ENCODE assay signal across 13 mouse cellular contexts in the genomic region with DNA sequence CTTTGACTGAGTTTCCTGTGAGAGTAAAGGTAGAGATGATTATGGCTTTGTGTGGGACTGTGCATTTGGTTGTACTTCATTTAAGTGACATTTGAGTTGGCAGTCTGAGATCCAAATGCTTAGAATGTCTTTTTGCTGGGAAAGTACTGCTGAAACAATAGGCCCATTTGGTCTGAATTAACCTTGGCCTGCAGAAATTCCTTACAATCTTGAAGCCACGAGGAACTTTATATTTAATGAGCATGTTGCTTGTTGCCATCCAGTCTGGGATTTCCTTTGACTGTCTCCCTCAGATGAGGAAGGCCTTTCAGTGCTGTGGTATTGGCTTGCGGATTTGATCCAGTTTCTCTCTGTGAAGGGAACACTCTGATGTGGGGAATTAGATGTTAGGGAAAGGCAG.
"Had no signal": no experiment of that assay in that cellular context is flagged by ENCODE, and none has a peak within 500 bp of the region (broad histone marks: within the 10 kb centered on the region; RNA-seq: fewer than 3 reads in every experiment).

No protein-coding gene starts in this region.

- H3K4me3 ChIP-seq: limb, embryonic 15.5 days; liver, embryonic 12.5 days; lung, embryonic 15.5 days; midbrain, embryonic 13.5 days; stomach, embryonic 15.5 days had no signal

- H3K4me1 ChIP-seq: midbrain, embryonic 13.5 days; stomach, embryonic 15.5 days had no signal

- H3K27me3 ChIP-seq: limb, embryonic 15.5 days; liver, embryonic 12.5 days; lung, embryonic 15.5 days; midbrain, embryonic 13.5 days; stomach, embryonic 15.5 days had no signal

- H3K36me3 ChIP-seq: limb, embryonic 15.5 days; lung, embryonic 15.5 days had no signal

- H3K9ac ChIP-seq: limb, embryonic 15.5 days; liver, embryonic 12.5 days; lung, embryonic 15.5 days; midbrain, embryonic 13.5 days; stomach, embryonic 15.5 days had no signal

- ATAC-seq: liver, embryonic 12.5 days; midbrain, embryonic 13.5 days had no signal

- H3K27ac ChIP-seq: kidney, postnatal 0 days; limb, embryonic 15.5 days; liver, embryonic 12.5 days; lung, embryonic 15.5 days; macrophage; midbrain, embryonic 13.5 days; stomach, embryonic 15.5 days had no signal

- H3K4me2 ChIP-seq: limb, embryonic 15.5 days; liver, embryonic 12.5 days; lung, embryonic 15.5 days; midbrain, embryonic 13.5 days; stomach, embryonic 15.5 days had no signal

- H3K9me3 ChIP-seq: limb, embryonic 15.5 days; liver, embryonic 12.5 days; lung, embryonic 15.5 days; midbrain, embryonic 13.5 days; stomach, embryonic 15.5 days had no signal

- DNase-seq: kidney, adult 9 months; kidney, postnatal 4 days; lung, postnatal 14 days; right cerebral cortex, postnatal 14 days; thymus, adult 2 months; thymus, postnatal 25 days had no signal
